Mouse (Mus musculus) forebrain, embryonic 13.5 days (tissue): ENCODE data around the gene G530012D18Rik. TPM values are rescaled to one million over a fixed set of nuclear protein-coding genes. Genes with fewer than 3 reads are reported as not detected.
"Not testable (repeated sequence)": the region's sequence is repeated elsewhere in the genome, so short reads cannot be mapped to it uniquely, and the experiment has no call there.

Experiments
- ATAC-seq: fragments of 200-750 bp; cut with Nextera tagmentation; 2 replicates; pipeline ENCODE4 v1.8.0; 2017
- H3K27ac ChIP-seq: fragments of 300-500 bp; sonication (generic); 2 replicates; pipeline ENCODE4 v1.5.1; 2015; ENCODE audit warnings: inconsistent platforms, mild to moderate bottlenecking, moderate library complexity
- H3K27me3 ChIP-seq: fragments of 300-500 bp; sonication (generic); 2 replicates; pipeline ENCODE4 v1.6.1; 2015; ENCODE audit warnings: mild to moderate bottlenecking, inconsistent platforms
- H3K36me3 ChIP-seq: fragments of 300-500 bp; sonication (generic); 2 replicates; pipeline ENCODE4 v1.6.1; 2015; ENCODE audit warnings: mild to moderate bottlenecking, inconsistent platforms; ENCODE audit not compliant: poor library complexity, severe bottlenecking
- H3K4me1 ChIP-seq: fragments of 300-500 bp; sonication (generic); 2 replicates; pipeline ENCODE4 v1.6.1; 2015; ENCODE audit warnings: inconsistent platforms
- H3K4me2 ChIP-seq: fragments of 300-500 bp; sonication (generic); 2 replicates; pipeline ENCODE4 v1.6.1; 2015; ENCODE audit warnings: inconsistent platforms, mild to moderate bottlenecking, moderate library complexity
- H3K4me3 ChIP-seq: fragments of 300-500 bp; sonication (generic); 2 replicates; pipeline ENCODE4 v1.5.1; 2015; ENCODE audit warnings: mild to moderate bottlenecking, inconsistent platforms
- H3K9ac ChIP-seq: fragments of 300-500 bp; sonication (generic); 2 replicates; pipeline ENCODE4 v1.6.1; 2015; ENCODE audit warnings: mild to moderate bottlenecking, inconsistent platforms
- H3K9me3 ChIP-seq: fragments of 300-500 bp; sonication (generic); replicated peaks from 2 replicates; pipeline ENCODE4 v1.6.1; 2016; ENCODE audit warnings: inconsistent platforms
- WGBS: fragments of 180-500 bp; shearing (Covaris S2); methylation state at CpG from one replicate; pipeline ENCODE4 v1.1.7; 2015; 5-methylcytosine and 5-hydroxymethylcytosine counted together
- polyA plus RNA-seq: library from polyadenylated mRNA; unstranded; fragments of >200 nt; fragmentation: Nextera tagmentation; extraction: Ambion mirVana; gene quantifications from 2 replicates; pipeline ENCODE4 v1.2.1, GENCODE M21; 2015

Gene G530012D18Rik
- polyA plus RNA-seq, 1 experiment from 2014 or later = not detected

DNA sequence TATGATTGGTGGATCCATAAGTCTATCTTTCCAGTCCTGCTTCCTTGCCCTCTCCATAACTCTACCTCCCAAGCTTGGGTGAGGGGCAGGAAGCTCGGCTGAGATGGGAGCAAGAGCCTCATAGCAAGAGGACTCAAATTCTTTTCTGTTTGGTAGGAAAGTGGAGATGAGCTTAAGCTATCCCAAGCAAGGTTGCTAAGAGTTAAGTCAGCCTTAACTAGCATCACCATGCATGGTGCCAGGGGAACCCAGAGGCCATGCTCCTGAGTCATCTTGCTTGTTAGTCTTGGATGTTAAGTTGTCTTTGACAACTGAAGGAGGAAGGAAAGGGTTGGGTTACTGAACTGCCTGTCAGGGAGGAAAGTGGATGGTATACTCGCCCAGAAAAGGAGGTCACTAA is 13.2 kb downstream of the G530012D18Rik start:
- H3K4me3 ChIP-seq, H3K9me3 ChIP-seq, H3K27ac ChIP-seq, H3K27me3 ChIP-seq, H3K36me3 ChIP-seq, H3K4me1 ChIP-seq, H3K9ac ChIP-seq, H3K4me2 ChIP-seq, ATAC-seq: not testable (repeated sequence)
- 86% methylated on average over 1 of the region's 2 CpGs for WGBS

DNA sequence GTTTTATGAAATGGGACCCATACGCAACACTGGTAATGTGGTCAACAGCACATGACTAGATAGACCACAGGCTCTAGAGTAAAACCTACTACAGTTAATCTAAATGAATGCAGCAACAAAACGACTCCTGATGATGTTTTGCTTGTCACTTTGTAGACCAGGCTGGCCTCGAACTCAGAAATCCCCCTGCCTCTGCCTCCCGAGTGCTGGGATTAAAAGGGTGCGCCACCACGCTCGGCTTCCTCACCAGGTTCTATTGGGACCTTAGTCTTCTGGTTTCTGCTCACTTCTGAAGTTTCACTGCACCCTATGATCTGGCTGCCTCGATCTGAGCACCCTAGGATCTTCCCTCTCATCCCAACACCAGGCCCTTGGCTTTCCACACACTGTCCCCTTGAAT is 17.1 kb downstream of the G530012D18Rik start:
- not testable (repeated sequence) for H3K9ac ChIP-seq, H3K36me3 ChIP-seq, H3K4me3 ChIP-seq, H3K4me1 ChIP-seq, H3K4me2 ChIP-seq, H3K27me3 ChIP-seq, ATAC-seq, H3K9me3 ChIP-seq, H3K27ac ChIP-seq
- 80% methylated on average over 8 of the region's 8 CpGs for whole genome bisulfite sequencing

DNA sequence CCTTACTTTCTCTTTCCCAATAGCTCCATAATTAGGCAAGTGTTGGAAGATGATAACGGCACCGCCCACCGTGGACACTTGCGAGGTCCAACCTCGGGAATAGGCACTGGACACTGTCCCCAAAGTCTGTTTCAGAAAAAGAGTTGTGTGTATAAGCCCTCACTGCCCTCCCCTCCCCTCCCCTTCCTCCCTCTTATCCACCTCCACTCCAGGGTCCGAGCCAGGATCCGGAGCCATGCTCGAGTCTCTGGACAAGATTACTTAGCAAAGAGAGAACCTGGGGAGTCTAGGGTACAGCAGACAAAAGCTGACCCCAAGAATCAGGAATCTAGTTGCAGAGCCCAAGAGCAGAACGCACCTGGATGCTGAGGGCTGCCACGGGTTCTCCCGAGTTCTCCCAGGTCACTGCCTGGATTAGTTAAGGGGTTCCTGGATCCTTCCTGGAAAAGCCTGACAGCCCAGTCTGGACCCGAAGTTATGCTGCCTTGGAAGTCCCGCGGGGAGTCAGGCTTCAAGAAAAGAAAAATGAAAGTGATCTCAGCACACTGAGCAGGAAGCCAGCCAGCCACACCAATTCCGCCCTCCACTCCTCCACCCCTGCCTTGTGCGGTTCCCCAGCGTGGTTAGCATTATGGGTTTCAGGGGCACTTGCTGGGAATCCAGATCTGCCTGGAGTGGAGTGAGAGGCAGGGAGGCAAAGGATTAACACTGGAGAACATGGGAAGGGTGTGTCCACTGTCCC is 23.0 kb downstream of the G530012D18Rik start, which contains the start of gene Sp110:
Gene Sp110 (minus strand): TSS at position 547 of the 742 bp plus-strand sequence.
- not testable (repeated sequence) for ATAC-seq, H3K27ac ChIP-seq, H3K36me3 ChIP-seq, H3K4me1 ChIP-seq, H3K27me3 ChIP-seq, H3K9me3 ChIP-seq, H3K4me2 ChIP-seq, H3K9ac ChIP-seq, H3K4me3 ChIP-seq
- 80% methylated on average over 17 of the region's 17 CpGs for WGBS

DNA sequence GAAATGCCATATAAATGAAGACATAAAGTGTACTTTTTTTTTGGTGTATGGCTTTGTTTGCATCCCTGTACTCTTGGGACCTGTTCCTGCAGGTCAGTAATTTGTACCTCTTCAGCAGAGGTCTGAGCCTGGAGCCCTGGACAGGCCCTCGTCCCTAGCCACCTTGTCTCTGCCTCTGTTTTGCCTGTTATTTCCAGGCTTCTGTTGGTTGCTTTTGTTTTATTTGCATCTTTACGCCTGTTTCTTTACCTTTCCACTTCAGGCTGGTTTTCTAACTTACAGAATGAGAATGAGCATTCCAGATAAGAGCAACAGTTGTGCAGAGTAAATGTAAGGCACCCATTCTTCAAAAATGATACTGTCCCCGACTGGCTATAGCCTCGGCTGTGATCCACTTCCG is 24.6 kb downstream of the G530012D18Rik start, which contains the start of gene Sp140:
Gene Sp140 (plus strand): TSS at position 301 of the 400 bp plus-strand sequence.
- H3K4me1 ChIP-seq, H3K4me2 ChIP-seq, ATAC-seq, H3K36me3 ChIP-seq, H3K27me3 ChIP-seq, H3K9ac ChIP-seq, H3K4me3 ChIP-seq, H3K27ac ChIP-seq, H3K9me3 ChIP-seq: not testable (repeated sequence)
- 83% methylated on average over 1 of the region's 5 CpGs for WGBS

DNA sequence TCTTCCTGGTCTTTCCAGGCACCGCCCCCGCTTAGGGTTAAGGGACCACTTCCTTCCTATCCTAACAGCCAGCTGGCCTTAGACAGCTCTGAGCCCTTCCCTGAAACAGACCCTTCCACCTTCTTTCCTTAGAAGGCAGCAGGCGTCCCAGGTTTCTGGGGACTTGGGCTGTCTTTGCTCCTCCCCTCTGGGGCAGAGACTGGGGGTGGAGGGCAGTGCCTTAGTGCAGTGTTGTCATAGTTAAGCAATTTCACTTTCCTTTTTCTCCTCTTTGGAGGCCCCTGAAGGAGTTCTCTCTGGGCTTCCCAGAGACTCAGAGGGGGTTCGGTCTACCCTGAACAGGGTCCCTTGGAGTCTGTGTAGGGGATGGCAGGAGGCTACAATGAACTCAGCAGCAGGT is 25.3 kb downstream of the G530012D18Rik start:
- WGBS = 64% methylated on average over 4 of the region's 4 CpGs

DNA sequence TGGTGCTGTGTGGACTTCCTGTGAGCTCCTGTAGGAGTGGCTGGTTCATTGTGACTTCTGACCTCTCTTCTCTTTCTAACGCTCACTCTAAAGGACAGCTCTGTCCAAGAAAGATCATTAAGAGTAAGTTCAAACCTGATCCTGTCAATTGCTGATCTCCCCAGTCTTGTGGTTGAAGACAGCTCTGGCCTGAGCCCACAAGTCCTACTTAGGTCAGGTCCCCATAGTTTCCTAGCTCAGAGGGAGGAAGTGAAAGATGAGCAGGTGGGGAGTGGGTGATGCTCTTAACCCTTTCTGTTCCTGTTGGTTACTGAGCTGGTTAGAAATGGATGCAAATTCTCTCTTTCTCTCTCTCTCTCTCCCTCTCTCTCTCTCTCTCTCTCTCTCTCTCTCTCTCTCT is 28.9 kb downstream of the G530012D18Rik start:
- not testable (repeated sequence) for H3K36me3 ChIP-seq, H3K27ac ChIP-seq, ATAC-seq, H3K9ac ChIP-seq, H3K9me3 ChIP-seq, H3K4me3 ChIP-seq, H3K4me1 ChIP-seq, H3K27me3 ChIP-seq, H3K4me2 ChIP-seq
- 100% methylated on average over 1 of the region's 1 CpGs for WGBS

More for the DNA sequence above, 25.3 kb downstream of the G530012D18Rik start:
- not testable (repeated sequence) for H3K4me2 ChIP-seq, ATAC-seq, H3K4me3 ChIP-seq, H3K36me3 ChIP-seq, H3K9ac ChIP-seq, H3K27me3 ChIP-seq, H3K9me3 ChIP-seq, H3K27ac ChIP-seq, H3K4me1 ChIP-seq

DNA sequence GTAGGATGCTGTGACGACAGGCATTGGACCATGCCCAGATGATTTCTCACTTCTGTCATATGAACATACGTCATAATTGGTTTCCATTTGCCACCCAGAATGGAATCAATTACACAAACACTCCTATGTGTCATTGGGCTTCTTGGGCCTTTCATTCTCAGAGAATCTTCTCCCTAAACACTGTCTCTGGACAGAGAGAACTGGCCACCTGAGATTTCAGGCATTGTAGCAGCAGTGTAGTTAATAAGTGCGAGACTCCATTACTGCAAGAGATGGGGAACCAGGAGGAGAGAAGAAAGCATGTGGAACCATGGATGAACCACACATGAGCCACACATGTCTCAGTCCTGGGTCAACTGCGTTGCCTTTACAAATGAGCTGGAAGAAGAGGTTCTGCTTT is 32.9 kb downstream of the G530012D18Rik start:
- not testable (repeated sequence) for H3K9ac ChIP-seq, H3K4me1 ChIP-seq, H3K9me3 ChIP-seq, H3K4me3 ChIP-seq, H3K27ac ChIP-seq, ATAC-seq, H3K36me3 ChIP-seq, H3K4me2 ChIP-seq, H3K27me3 ChIP-seq
- 85% methylated on average over 4 of the region's 4 CpGs for WGBS

DNA sequence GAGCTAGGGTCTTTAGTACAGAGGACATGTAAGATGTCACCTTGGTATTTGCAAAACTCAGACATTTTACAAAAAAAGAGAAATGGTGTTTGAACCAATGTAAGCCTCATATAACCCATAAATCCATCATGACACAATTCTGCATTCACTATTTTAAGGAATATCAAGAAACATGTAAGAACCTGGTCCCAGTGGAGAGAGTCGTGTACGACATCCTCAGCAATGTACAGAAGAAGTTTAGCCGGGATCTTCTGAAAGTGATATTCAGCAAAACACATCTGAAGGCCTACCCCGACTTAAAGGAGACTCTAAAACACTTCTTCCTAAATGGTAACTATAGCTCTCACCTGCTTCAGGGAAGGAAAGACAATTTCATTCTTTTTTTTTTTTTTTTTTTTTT is 35.1 kb downstream of the G530012D18Rik start:
- H3K4me2 ChIP-seq, H3K9me3 ChIP-seq, H3K27ac ChIP-seq, H3K9ac ChIP-seq, H3K4me1 ChIP-seq, H3K27me3 ChIP-seq, ATAC-seq, H3K36me3 ChIP-seq, H3K4me3 ChIP-seq: not testable (repeated sequence)
- no CpG with 5 or more reads among the region's 4 CpGs for WGBS

DNA sequence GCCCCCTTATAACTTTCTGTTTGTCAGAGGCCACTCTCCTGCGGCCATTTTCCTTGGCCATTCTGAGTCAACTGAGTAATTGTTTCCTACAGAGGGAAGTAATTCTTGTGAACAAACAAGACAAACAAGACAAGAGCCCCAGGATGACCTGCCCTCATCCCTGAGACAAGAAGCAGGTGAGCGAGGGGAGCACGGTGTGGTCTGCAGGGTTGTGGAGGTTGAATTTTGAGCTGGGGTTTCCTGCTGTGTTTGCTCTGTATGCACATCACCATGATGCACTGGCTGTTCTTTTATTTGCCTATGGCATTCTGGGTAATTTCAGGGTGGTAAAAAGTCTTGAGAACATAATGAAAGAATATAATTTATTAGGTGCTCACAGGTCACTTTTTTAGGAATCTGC is 39.6 kb downstream of the G530012D18Rik start:
- not testable (repeated sequence) for H3K27me3 ChIP-seq, ATAC-seq, H3K4me3 ChIP-seq, H3K36me3 ChIP-seq, H3K27ac ChIP-seq, H3K9me3 ChIP-seq, H3K4me2 ChIP-seq, H3K4me1 ChIP-seq, H3K9ac ChIP-seq
- WGBS = 88% methylated on average over 3 of the region's 3 CpGs

DNA sequence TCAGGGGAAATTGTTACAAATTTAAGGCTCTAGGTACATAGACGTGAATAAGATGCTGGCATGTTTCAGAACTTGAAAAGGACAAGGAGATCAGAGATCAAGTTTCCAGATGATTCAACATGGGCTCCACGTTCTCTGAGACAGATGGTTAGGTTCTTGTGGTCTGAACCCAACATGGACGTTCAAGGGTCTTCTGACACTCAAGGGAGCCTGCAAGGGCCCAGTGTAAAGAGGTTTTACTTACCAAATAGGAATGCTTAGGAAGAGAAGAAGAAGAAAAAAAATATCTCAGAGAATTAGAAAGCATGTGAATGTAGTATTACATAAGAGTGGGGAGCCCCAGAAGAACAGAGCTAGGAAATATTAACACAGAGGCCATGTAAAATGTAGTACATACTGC is 40.3 kb downstream of the G530012D18Rik start:
- H3K27me3 ChIP-seq, H3K4me3 ChIP-seq, H3K9ac ChIP-seq, ATAC-seq, H3K36me3 ChIP-seq, H3K4me1 ChIP-seq, H3K27ac ChIP-seq, H3K4me2 ChIP-seq, H3K9me3 ChIP-seq: not testable (repeated sequence)
- 67% methylated on average over 3 of the region's 3 CpGs for WGBS

DNA sequence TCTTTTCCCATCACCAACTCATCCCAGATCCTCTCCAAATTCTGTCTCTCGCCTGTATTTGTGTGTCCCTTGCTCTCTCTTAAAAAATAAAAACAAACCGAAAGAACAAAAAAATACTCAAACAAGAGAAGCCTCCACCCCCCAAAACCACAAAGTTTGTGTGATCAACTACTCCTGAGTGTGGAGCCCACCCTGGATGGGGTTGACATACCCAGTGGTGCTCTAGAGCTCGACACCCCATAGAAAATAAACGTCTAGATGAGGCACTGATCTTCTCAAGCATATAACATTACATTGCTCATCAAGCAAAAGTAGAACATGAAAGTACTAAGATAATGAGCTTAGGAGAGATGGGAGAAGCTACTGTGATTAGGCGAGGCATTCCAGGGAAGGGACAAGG is 41.7 kb downstream of the G530012D18Rik start:
- not testable (repeated sequence) for H3K9me3 ChIP-seq, H3K4me1 ChIP-seq, H3K27ac ChIP-seq, H3K4me3 ChIP-seq, H3K4me2 ChIP-seq, H3K9ac ChIP-seq, H3K27me3 ChIP-seq, H3K36me3 ChIP-seq, ATAC-seq
- 68% methylated on average over 4 of the region's 5 CpGs for WGBS

DNA sequence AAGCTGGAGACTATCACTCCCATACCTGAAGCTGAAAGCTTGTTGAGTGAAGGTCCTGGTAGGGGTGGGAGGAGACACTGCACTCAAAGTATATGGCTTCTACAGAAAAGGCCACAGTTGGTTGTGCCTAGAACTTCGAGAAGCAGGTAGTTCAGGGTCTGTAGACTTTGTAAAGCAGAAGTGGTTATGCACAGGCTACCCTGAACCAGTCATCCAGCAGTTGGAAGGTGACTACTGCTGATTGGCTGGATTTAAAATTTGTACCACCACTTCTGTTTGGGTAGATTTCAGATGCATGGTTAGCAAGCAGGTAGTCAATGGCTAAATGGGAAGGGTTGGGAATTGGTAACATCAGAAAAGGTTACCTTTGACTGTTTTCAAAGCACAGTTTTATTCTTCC is 43.2 kb downstream of the G530012D18Rik start:
- H3K4me2 ChIP-seq, H3K9ac ChIP-seq, H3K36me3 ChIP-seq, H3K9me3 ChIP-seq, H3K4me3 ChIP-seq, H3K27ac ChIP-seq, ATAC-seq, H3K4me1 ChIP-seq, H3K27me3 ChIP-seq: not testable (repeated sequence)
- 56% methylated on average over 1 of the region's 1 CpGs for WGBS
